8 mouse cellular contexts compared by ENCODE assay signal in the genomic region with DNA sequence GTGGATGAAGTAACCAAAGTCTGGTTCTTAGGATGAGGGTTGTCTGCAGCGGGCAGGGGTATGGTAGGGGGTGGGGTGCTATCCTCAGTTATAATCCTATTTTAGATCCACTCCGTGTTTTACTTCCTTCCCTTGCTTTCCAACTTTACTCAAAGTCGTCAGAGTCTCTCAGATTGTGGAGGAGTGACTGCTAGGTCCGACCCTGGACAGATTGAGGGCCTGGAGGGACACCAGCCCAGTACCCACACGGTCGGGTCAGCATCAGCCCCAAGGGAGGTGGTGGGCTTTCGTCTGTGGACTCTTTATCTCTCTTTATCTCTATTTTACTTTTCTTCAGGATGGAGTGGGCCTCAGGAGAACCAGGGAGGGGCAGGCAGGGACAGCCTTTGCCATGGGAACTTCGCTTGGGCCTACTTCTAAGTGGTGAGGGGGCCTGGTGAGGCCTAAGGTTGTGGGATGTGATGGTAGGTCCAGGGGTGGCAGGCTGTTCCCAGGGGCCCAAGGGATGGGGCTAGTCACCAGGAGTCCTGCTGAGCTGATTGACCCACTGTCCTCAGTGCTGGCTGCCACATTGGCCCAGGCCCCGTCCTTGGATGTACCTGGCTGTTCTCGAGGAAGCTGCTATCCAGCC. TPM values are rescaled to one million over a fixed set of nuclear protein-coding genes. Genes with fewer than 3 reads are reported as not detected.
DNase-seq lines count a peak whose midpoint lies in the region; ATAC-seq and TF ChIP-seq lines count a peak whose summit lies in the region.

A gene (plus strand): TSS at position 16 of the 631 bp plus-strand sequence.

- TF ChIP-seq EP300 in liver, postnatal 0 days (IDR thresholded peaks at IDR 0.05; ENCODE audit: low read depth), result no peak

- H3K4me3 ChIP-seq in kidney, embryonic 14.5 days (ENCODE audit: low read length), result peak within 1 kb of the TSS; percentile 55
- peak within 1 kb of the TSS; percentile 46 for H3K4me3 ChIP-seq in liver, postnatal 0 days (ENCODE audit: low read depth, low read length)

- peaks cover 34% of the 10 kb centered on the region for H3K36me3 ChIP-seq in kidney, embryonic 14.5 days (ENCODE audit: control insufficient read depth, insufficient read depth, low read length)
- H3K36me3 ChIP-seq in liver, postnatal 0 days (replicated peaks; ENCODE audit: insufficient read depth, low read length), result no peaks in the 10 kb centered on the region

- ATAC-seq in kidney, embryonic 14.5 days (ENCODE audit: low FRiP score, low TSS enrichment), result peak; percentile 72
- ATAC-seq in liver, postnatal 0 days, result peak; percentile 38; the same call in 1 of the 2 replicates

- DNase-seq in left cerebral cortex, adult 18-20 months (ENCODE audit: low spot score in 2 of 2), result no peak
- no peak for DNase-seq in left cerebral cortex, adult 9 months (ENCODE audit: low spot score in 2 of 2)
- DNase-seq in embryo, embryonic 9.5 days (ENCODE audit: extremely low spot score), result peak; percentile 82
- DNase-seq in heart, adult 9 months (ENCODE audit: low spot score in 2 of 2), result peak; percentile 82 to 89
- no peak for DNase-seq in liver, postnatal 0 days
- DNase-seq in ovary, postnatal 36 days (ENCODE audit: low spot score), result peak; percentile 43
- no peak for DNase-seq in cerebellum, adult 18-20 months

- H3K9ac ChIP-seq in kidney, embryonic 14.5 days (ENCODE audit: low read depth, low read length), result peak within 1 kb of the TSS; percentile 73
- peak within 1 kb of the TSS; percentile 47; the same call in 1 of the 2 replicates for H3K9ac ChIP-seq in liver, postnatal 0 days (replicated peaks)

- 8% methylated on average over 10 of the region's 10 CpGs for WGBS in kidney, embryonic 14.5 days
- WGBS in liver, postnatal 0 days (ENCODE audit: insufficient replicate concordance), result 17% methylated on average over 10 of the region's 10 CpGs

- no peaks in the 10 kb centered on the region for H3K9me3 ChIP-seq in kidney, embryonic 14.5 days (ENCODE audit: control insufficient read depth, low read length)
- no peaks in the 10 kb centered on the region for H3K9me3 ChIP-seq in liver, postnatal 0 days (ENCODE audit: low read length)

- H3K4me1 ChIP-seq in kidney, embryonic 14.5 days (ENCODE audit: control insufficient read depth, insufficient read depth, low read length), result peaks cover 17% of the 10 kb centered on the region
- peaks cover 6% of the 10 kb centered on the region; the same call in 1 of the 2 replicates for H3K4me1 ChIP-seq in liver, postnatal 0 days (ENCODE audit: insufficient read depth)

- no peak for TF ChIP-seq CTCF in liver, postnatal 0 days (IDR thresholded peaks at IDR 0.05; ENCODE audit: low read depth)

- H3K27me3 ChIP-seq in kidney, embryonic 14.5 days (ENCODE audit: control insufficient read depth, insufficient read depth, low read length), result no peaks in the 10 kb centered on the region
- H3K27me3 ChIP-seq in liver, postnatal 0 days (ENCODE audit: insufficient read depth, low read length), result no peaks in the 10 kb centered on the region

- peak within 1 kb of the TSS; percentile 92 for H3K27ac ChIP-seq in kidney, embryonic 14.5 days (ENCODE audit: low read depth, low read length)
- H3K27ac ChIP-seq in liver, postnatal 0 days (ENCODE audit: low read depth), result no peak within 1 kb of the TSS

- peak within 1 kb of the TSS; percentile 84 for H3K4me2 ChIP-seq in kidney, embryonic 14.5 days (replicated peaks; ENCODE audit: low read depth, low read length)
- H3K4me2 ChIP-seq in liver, postnatal 0 days (ENCODE audit: low read depth, low read length), result peak within 1 kb of the TSS; percentile 68

RNA-seq across cellular contexts. Expression of the gene that starts here (rescaled TPM):
- total RNA-seq in left cerebral cortex, adult 18-20 months (2021), result 10 to 100 TPM; 27.0 to 37.8 TPM
- 21.5 and 31.9 TPM in 2 replicates for polyA plus RNA-seq in kidney, embryonic 14.5 days (2014; fragmentation: Nextera tagmentation; extraction: Ambion mirVana)
- 2.7 and 3.9 TPM in 2 replicates for polyA plus RNA-seq in liver, postnatal 0 days (2015; fragmentation: Nextera tagmentation; extraction: Ambion mirVana)

Comparison
In these comparisons a context has a peak if more than half of its experiments do, and no peak if none do; other contexts are left out.
1. DNase-seq: peak in embryo, embryonic 9.5 days (single experiment), heart, adult 9 months (2 of 2) and ovary, postnatal 36 days (single experiment); none in left cerebral cortex, adult 18-20 months (0 of 2), left cerebral cortex, adult 9 months (0 of 2), liver, postnatal 0 days (single experiment) and cerebellum, adult 18-20 months (0 of 2).